Mouse (Mus musculus): ENCODE measurements around the gene Mgat4c.

GRCm38 (mm10) chr10:102389223-102389622 lies 707.9 kb downstream of the Mgat4c start:
- TF ChIP-seq CTCF (conservative IDR thresholded peaks at IDR 0.05; ENCODE audit: low read length) (no peak), NANOG (IDR thresholded peaks at IDR 0.05; ENCODE audit: borderline replicate concordance, low read length) (no peak)
